Mouse (Mus musculus) kidney, embryonic 14.5 days (tissue): Measurements from ENCODE around the gene Tspan18. TPM values are rescaled to one million over a fixed set of nuclear protein-coding genes. Genes with fewer than 3 reads are reported as not detected.
A peak's percentile ranks its signal among the peaks of the same experiment; 100 is the strongest.

Experiments
- ATAC-seq: fragments of 200-750 bp; cut with Nextera tagmentation; 2 replicates; pipeline ENCODE4 v1.8.0; 2017; ENCODE audit warnings: moderate number of reproducible peaks, mild to moderate bottlenecking, moderate TSS enrichment, moderate library complexity; ENCODE audit not compliant: low FRiP score, low TSS enrichment
- H3K27ac ChIP-seq: fragments of 300-500 bp; sonication (generic); 2 replicates; pipeline ENCODE4 v1.5.1; 2014; ENCODE audit warnings: low read depth, mild to moderate bottlenecking, low read length, moderate library complexity, mixed read lengths
- H3K27me3 ChIP-seq: fragments of 300-500 bp; sonication (generic); 2 replicates; pipeline ENCODE4 v1.6.1; 2014; ENCODE audit warnings: mild to moderate bottlenecking, low read length; ENCODE audit not compliant: control insufficient read depth, insufficient read depth
- H3K36me3 ChIP-seq: fragments of 300-500 bp; sonication (generic); 2 replicates; pipeline ENCODE4 v1.6.1; 2014; ENCODE audit warnings: low read length, mixed read lengths; ENCODE audit not compliant: control insufficient read depth, insufficient read depth
- H3K4me1 ChIP-seq: fragments of 300-500 bp; sonication (generic); 2 replicates; pipeline ENCODE4 v1.6.1; 2014; ENCODE audit warnings: low read length, mixed read lengths; ENCODE audit not compliant: control insufficient read depth, insufficient read depth
- H3K4me2 ChIP-seq: fragments of 300-500 bp; sonication (generic); replicated peaks from 2 replicates; pipeline ENCODE4 v1.6.1; 2014; ENCODE audit warnings: low read depth, mild to moderate bottlenecking, low read length
- H3K4me3 ChIP-seq: fragments of 300-500 bp; sonication (generic); 2 replicates; pipeline ENCODE4 v1.5.1; 2014; ENCODE audit warnings: mild to moderate bottlenecking, low read length
- H3K9ac ChIP-seq: fragments of 300-500 bp; sonication (generic); 2 replicates; pipeline ENCODE4 v1.6.1; 2014; ENCODE audit warnings: low read depth, mild to moderate bottlenecking, low read length, moderate library complexity
- H3K9me3 ChIP-seq: fragments of 300-500 bp; sonication (generic); 2 replicates; pipeline ENCODE4 v1.6.1; 2016; ENCODE audit warnings: low read length; ENCODE audit not compliant: control insufficient read depth
- WGBS: fragments of 180-500 bp; shearing (Covaris S2); extraction: QIAGEN DNeasy Blood & Tissue Kit; methylation state at CpG from one replicate; pipeline ENCODE4 v1.1.7; 2014; 5-methylcytosine and 5-hydroxymethylcytosine counted together
- polyA plus RNA-seq: library from polyadenylated mRNA; unstranded; fragments of >200 nt; fragmentation: Nextera tagmentation; extraction: Ambion mirVana; gene quantifications from 2 replicates; pipeline ENCODE4 v1.2.1, GENCODE M21; 2014

The Tspan18 gene
- polyA plus RNA-seq, 1 experiment from 2014 or later, result 49.2 TPM

DNA sequence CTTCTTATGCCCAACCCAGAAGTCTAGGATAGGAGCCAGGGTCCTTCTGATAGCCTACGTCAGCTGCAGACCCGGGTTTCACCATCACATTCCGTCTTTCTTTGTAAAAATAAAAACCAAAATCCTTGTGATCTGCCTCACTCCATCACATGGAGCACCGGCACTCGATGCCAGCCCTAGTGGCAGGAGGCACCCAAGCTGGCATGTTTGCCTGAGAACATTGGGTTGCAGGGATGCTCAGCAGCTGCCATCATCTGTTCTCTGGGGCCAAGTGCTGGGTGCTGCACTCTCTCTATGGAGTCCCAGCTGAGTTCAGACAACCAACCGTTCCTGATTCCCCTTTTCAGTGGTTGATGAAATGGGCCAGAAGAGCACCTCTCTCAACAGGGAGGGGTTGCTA lies 3.2 kb downstream of the Tspan18 start:
- H3K4me1 ChIP-seq, result peaks cover 32% of the 10 kb centered on the region
- ATAC-seq, result no peak
- no peaks in the 10 kb centered on the region; the same call in 1 of the 2 replicates for H3K36me3 ChIP-seq
- H3K27me3 ChIP-seq, result no peaks in the 10 kb centered on the region
- H3K9ac ChIP-seq, result no peak overlapping the region; the same call in 1 of the 2 replicates
- WGBS, result 89% methylated on average over 6 of the region's 6 CpGs
- no peak overlapping the region for H3K4me3 ChIP-seq
- H3K9me3 ChIP-seq, result no peaks in the 10 kb centered on the region
- H3K4me2 ChIP-seq, result peak overlapping the region; percentile 95
- H3K27ac ChIP-seq, result no peak overlapping the region

DNA sequence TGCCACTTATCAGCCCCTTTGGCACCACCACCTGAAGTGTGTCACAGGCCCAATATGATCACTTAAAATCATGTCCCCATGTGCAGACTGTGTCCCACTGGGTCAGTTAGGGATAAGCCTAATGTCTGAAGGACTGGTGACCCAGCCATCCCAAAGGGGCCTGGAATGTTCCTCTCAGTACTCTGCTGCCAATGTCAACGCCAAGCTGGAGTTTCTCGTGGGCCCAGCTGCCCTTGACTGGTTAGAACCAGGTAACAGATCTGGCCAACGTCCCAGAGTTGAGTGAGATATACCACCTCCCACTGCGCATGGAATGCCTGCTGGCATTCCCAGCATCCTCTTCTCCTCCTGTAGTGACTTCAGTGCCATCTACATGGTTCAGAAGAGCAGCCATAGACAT lies 5.2 kb downstream of the Tspan18 start:
- H3K27ac ChIP-seq, result no peak overlapping the region
- no peak overlapping the region for H3K4me2 ChIP-seq
- peaks cover 37% of the 10 kb centered on the region for H3K4me1 ChIP-seq
- H3K27me3 ChIP-seq, result no peaks in the 10 kb centered on the region
- ATAC-seq, result no peak
- H3K9me3 ChIP-seq, result no peaks in the 10 kb centered on the region
- H3K4me3 ChIP-seq, result no peak overlapping the region
- no peaks in the 10 kb centered on the region; the same call in 1 of the 2 replicates for H3K36me3 ChIP-seq
- no peak overlapping the region for H3K9ac ChIP-seq
- 81% methylated on average over 4 of the region's 4 CpGs for WGBS

DNA sequence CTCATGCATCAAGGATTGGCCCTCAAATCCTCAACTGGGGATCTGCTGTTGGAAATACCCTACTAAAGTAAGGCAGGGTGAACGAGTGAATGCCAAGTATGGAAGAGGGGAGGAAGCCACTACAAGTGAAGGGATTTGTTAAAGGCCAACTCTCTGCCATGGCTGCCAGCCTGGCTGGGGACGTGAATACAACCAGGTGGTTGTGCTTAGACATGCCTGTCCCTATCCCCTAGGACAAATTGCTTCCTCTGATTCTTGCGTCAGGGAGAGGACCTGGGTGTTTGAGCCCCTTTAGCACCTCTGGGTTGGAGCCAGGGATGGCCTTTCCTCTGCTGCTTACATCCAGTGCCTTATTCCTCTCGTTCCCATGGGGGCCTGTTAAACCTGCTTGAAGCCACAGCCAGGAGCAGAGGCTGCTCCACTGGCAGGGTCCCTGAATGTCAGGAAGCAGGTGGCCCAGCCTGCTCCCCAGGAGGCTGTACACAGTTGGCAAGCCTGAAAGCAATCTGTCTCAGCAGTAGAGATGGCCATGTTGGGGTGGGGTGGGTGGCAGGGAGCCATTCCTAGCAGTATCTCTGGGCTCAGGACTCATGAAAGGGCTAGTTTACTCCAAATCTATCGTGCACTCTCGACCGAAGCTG lies 6.3 kb downstream of the Tspan18 start:
- Histone ChIP-seq H3K4me2 (no peak overlapping the region), H3K4me3 (no peak overlapping the region), H3K27me3 (no peaks in the 10 kb centered on the region), H3K9me3 (no peaks in the 10 kb centered on the region), H3K27ac (no peak overlapping the region), H3K4me1 (peaks cover 37% of the 10 kb centered on the region), H3K9ac (no peak overlapping the region), H3K36me3 (peaks cover 2% of the 10 kb centered on the region; the same call in 1 of the 2 replicates)
- 82% methylated on average over 7 of the region's 7 CpGs for WGBS
- ATAC-seq, result no peak

- H3K36me3 ChIP-seq, result peaks cover 3% of the 10 kb centered on the region; the same call in 1 of the 2 replicates
- no peak overlapping the region for H3K4me3 ChIP-seq
- H3K4me2 ChIP-seq, result no peak overlapping the region; the same call in 1 of the 2 replicates
- WGBS, result 26% methylated on average over 7 of the region's 7 CpGs
- peak; percentile 71 for ATAC-seq
- no peaks in the 10 kb centered on the region for H3K27me3 ChIP-seq
- peaks cover 37% of the 10 kb centered on the region for H3K4me1 ChIP-seq
- peak overlapping the region; percentile 49; the same call in 1 of the 2 replicates for H3K27ac ChIP-seq
- H3K9ac ChIP-seq, result peak overlapping the region; percentile 12; the same call in 1 of the 2 replicates
- no peaks in the 10 kb centered on the region for H3K9me3 ChIP-seq
These were observed 9.6 kb downstream of the Tspan18 start for GRCm38 (mm10) chr2:93324681-93325080.

DNA sequence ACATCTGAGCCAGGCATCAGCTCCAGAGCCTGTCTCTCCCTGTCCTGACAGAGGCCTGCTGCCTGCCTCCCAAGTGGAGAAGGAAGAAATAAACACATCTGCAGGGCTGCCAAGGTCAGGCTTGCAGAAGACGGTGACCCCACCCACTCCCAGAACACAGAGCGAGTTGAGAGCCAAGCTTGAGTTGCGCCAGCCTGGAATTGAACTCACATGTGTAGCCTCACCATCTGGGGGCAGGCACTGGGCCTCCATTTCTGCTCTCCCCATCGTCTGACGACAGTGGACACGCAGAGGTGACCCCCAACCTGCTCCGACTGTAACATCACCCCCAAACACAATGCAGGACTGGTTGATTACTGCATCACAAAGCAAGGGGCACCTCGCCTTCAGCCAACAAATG lies 12.4 kb downstream of the Tspan18 start:
- peaks cover 45% of the 10 kb centered on the region for H3K4me1 ChIP-seq
- WGBS, result 68% methylated on average over 8 of the region's 8 CpGs

GRCm38 (mm10) chr2:93320267-93320666 lies 14.0 kb downstream of the Tspan18 start:
- peaks cover 45% of the 10 kb centered on the region for H3K4me1 ChIP-seq
- H3K27ac ChIP-seq, result no peak overlapping the region
- 60% methylated on average over 5 of the region's 5 CpGs for WGBS
- H3K9ac ChIP-seq, result no peak overlapping the region
- H3K36me3 ChIP-seq, result peaks cover 3% of the 10 kb centered on the region; the same call in 1 of the 2 replicates
- H3K4me2 ChIP-seq, result no peak overlapping the region
- ATAC-seq, result no peak
- no peaks in the 10 kb centered on the region for H3K9me3 ChIP-seq
- H3K4me3 ChIP-seq, result no peak overlapping the region
- no peaks in the 10 kb centered on the region for H3K27me3 ChIP-seq

More for the DNA sequence above, 12.4 kb downstream of the Tspan18 start:
- Histone ChIP-seq H3K4me3 (no peak overlapping the region), H3K27ac (no peak overlapping the region), H3K9me3 (no peaks in the 10 kb centered on the region), H3K27me3 (no peaks in the 10 kb centered on the region), H3K36me3 (peaks cover 3% of the 10 kb centered on the region; the same call in 1 of the 2 replicates), H3K9ac (no peak overlapping the region), H3K4me2 (no peak overlapping the region)
- no peak for ATAC-seq

DNA sequence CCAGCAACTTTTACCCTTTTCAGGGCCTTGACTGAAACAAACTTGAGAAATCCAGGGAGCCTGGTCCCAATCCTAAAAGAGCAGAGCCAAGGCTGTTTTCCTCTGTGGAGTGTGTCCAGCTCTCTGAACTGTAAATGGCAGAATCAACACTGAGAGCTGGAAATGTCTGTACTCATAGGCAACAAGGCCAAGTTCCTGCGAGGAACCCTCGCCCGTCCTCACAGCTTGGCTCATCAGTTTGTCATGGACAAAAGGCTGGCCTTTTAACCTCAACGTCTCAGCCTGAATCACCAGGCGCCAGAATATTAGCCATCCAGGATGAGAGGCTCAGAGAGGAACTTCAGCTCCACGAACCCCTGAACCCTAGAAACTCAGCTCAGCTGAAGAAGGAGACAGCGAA lies 14.7 kb downstream of the Tspan18 start:
- WGBS, result 42% methylated on average over 7 of the region's 7 CpGs
- peaks cover 3% of the 10 kb centered on the region; the same call in 1 of the 2 replicates for H3K36me3 ChIP-seq
- peaks cover 47% of the 10 kb centered on the region for H3K4me1 ChIP-seq
- no peak overlapping the region for H3K4me2 ChIP-seq
- H3K27ac ChIP-seq, result no peak overlapping the region
- no peak for ATAC-seq
- no peak overlapping the region for H3K9ac ChIP-seq
- no peaks in the 10 kb centered on the region for H3K9me3 ChIP-seq
- no peak overlapping the region for H3K4me3 ChIP-seq
- H3K27me3 ChIP-seq, result no peaks in the 10 kb centered on the region

DNA sequence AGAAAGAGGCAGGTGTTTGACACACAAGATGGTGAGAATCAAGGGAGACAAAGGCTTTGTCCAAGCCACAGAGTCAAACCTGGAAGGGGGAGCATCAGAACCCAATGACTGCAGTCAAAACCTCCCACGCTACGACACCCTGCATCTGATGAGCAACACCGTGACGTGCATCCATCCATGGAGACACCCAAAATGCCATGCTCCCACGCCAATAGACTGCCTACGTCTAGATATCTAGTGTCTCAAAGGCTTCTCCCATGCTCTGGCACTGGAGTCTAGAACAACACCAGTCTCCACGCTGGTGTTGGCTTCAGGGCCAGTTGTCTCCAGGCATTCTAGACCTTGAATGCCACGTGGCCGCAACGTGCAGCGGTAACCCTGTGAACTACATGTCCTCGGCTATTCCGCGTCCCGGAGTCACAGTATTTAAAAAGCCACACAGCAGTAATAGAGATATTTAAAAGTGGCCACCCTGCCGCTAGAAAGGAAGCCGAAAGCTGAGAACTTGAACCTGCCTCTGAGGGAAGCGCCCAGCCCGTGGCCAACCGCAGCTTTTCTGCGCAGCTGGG lies 15.4 kb downstream of the Tspan18 start:
- Histone ChIP-seq H3K4me2 (no peak overlapping the region), H3K9me3 (no peaks in the 10 kb centered on the region), H3K4me1 (peaks cover 47% of the 10 kb centered on the region), H3K9ac (no peak overlapping the region), H3K27ac (0 out of 2 replicates have a peak overlapping the region, but pooled peaks have one; percentile 37), H3K36me3 (peaks cover 3% of the 10 kb centered on the region; the same call in 1 of the 2 replicates), H3K27me3 (no peaks in the 10 kb centered on the region), H3K4me3 (no peak overlapping the region)
- 63% methylated on average over 21 of the region's 21 CpGs for WGBS
- ATAC-seq, result no peak; the same call in 1 of the 2 replicates
